Mouse (Mus musculus): ENCODE measurements at regions not wholly inside any gene's neighbourhood (a gene's known extent, or its start where the extent isn't known, plus 50 kb on each side); places are given as distances from the start of the nearest gene placed in this dataset.
A peak's percentile ranks its signal among the peaks of the same experiment; 100 is the strongest.

DNA sequence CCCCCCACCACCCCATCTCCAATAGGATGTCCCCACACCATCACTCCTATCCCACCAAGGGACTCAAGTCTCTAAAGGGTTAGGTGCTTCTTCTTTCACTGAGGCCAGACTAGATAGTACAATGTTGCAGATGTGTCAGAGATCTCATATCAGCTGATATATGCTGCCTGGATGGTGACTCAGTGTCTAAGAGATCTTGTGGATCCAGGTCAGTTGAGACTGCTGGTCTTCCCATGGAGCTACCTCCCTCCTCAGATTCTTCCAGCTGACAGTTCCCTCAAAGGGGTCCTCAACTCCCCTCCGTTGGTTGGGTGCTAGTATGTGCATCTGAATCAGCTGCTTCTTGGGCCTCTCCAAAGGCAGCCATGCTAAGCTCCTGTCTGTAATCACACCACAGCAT lies 580.7 kb upstream of the Pcdh10 start:
- H3K4me2 ChIP-seq (ENCODE audit: low read length) = no peak overlapping the region
- no peaks in the 10 kb centered on the region for H3K4me1 ChIP-seq (replicated peaks; ENCODE audit: control insufficient read depth, insufficient read depth, low read length)
- H3K9ac ChIP-seq (ENCODE audit: low read length) = no peak overlapping the region
- H3K27me3 ChIP-seq (replicated peaks; ENCODE audit: control insufficient read depth, insufficient read depth, low read length) = no peaks in the 10 kb centered on the region
- DNase-seq (ENCODE audit: low spot score) = no peak
- no peak overlapping the region for H3K27ac ChIP-seq (ENCODE audit: low read depth)
- 67% methylated on average over 1 of the region's 1 CpGs for WGBS
- no peak overlapping the region for H3K4me3 ChIP-seq (ENCODE audit: low read depth, low read length)
- ATAC-seq (replicated peaks; ENCODE audit: low FRiP score, low TSS enrichment, low read depth) = no peak
- H3K36me3 ChIP-seq (ENCODE audit: control insufficient read depth, insufficient read depth, low read length) = no peaks in the 10 kb centered on the region
- H3K9me3 ChIP-seq (ENCODE audit: control insufficient read depth, low read length) = no peaks in the 10 kb centered on the region

- H3K9ac ChIP-seq (ENCODE audit: low read length) = no peak overlapping the region
- no peaks in the 10 kb centered on the region for H3K36me3 ChIP-seq (ENCODE audit: control insufficient read depth, insufficient read depth, low read length)
- no peak overlapping the region for H3K4me2 ChIP-seq (ENCODE audit: low read length)
- 73% methylated on average over 1 of the region's 1 CpGs for WGBS
- DNase-seq (ENCODE audit: low spot score) (no peak), ATAC-seq (replicated peaks; ENCODE audit: low FRiP score, low TSS enrichment, low read depth) (peak; percentile 72)
- H3K27me3 ChIP-seq (replicated peaks; ENCODE audit: control insufficient read depth, insufficient read depth, low read length) = no peaks in the 10 kb centered on the region
- no peaks in the 10 kb centered on the region for H3K4me1 ChIP-seq (replicated peaks; ENCODE audit: control insufficient read depth, insufficient read depth, low read length)
- no peak overlapping the region for H3K4me3 ChIP-seq (ENCODE audit: low read depth, low read length)
- no peak overlapping the region for H3K27ac ChIP-seq (ENCODE audit: low read depth)
- no peaks in the 10 kb centered on the region for H3K9me3 ChIP-seq (ENCODE audit: control insufficient read depth, low read length)
Observed at GRCm38 (mm10) chr3:44819376-44819775, 558.8 kb upstream of the Pcdh10 start.
